Mouse (Mus musculus) intestine, embryonic 16.5 days (tissue): ENCODE measurements around the gene Tas2r131. TPM values are rescaled to one million over a fixed set of nuclear protein-coding genes. Genes with fewer than 3 reads are reported as not detected.
"Not testable (repeated sequence)": the region's sequence is repeated elsewhere in the genome, so short reads cannot be mapped to it uniquely, and the experiment has no call there.

Experiments used
- ATAC-seq: fragments of 200-750 bp; cut with Nextera tagmentation; 2 replicates; pipeline ENCODE4 v1.8.0; 2017; ENCODE audit warnings: moderate TSS enrichment, moderate library complexity
- H3K27ac ChIP-seq: fragments of 300-500 bp; sonication (generic); 2 replicates; pipeline ENCODE4 v1.5.1; 2014; ENCODE audit warnings: mild to moderate bottlenecking, low read length
- H3K27me3 ChIP-seq: fragments of 300-500 bp; sonication (generic); replicated peaks from 2 replicates; pipeline ENCODE4 v1.6.1; 2014; ENCODE audit warnings: low read length, control low read depth, mixed read lengths; ENCODE audit not compliant: control insufficient read depth, insufficient read depth
- H3K36me3 ChIP-seq: fragments of 300-500 bp; sonication (generic); 2 replicates; pipeline ENCODE4 v1.6.1; 2014; ENCODE audit warnings: low read length, control low read depth; ENCODE audit not compliant: control insufficient read depth, insufficient read depth
- H3K4me1 ChIP-seq: fragments of 300-500 bp; sonication (generic); 2 replicates; pipeline ENCODE4 v1.6.1; 2014; ENCODE audit warnings: low read length, control low read depth, mixed read lengths; ENCODE audit not compliant: control insufficient read depth, insufficient read depth
- H3K4me2 ChIP-seq: fragments of 300-500 bp; sonication (generic); 2 replicates; pipeline ENCODE4 v1.6.1; 2014; ENCODE audit warnings: low read depth, low read length, control low read depth
- H3K4me3 ChIP-seq: fragments of 300-500 bp; sonication (generic); 2 replicates; pipeline ENCODE4 v1.5.1; 2014; ENCODE audit warnings: mild to moderate bottlenecking, low read length
- H3K9ac ChIP-seq: fragments of 300-500 bp; sonication (generic); 2 replicates; pipeline ENCODE4 v1.6.1; 2014; ENCODE audit warnings: low read depth, low read length
- H3K9me3 ChIP-seq: fragments of 300-500 bp; sonication (generic); 2 replicates; pipeline ENCODE4 v1.6.1; 2016; ENCODE audit warnings: low read length, control low read depth; ENCODE audit not compliant: control insufficient read depth
- WGBS: fragments of 180-500 bp; shearing (Covaris S2); extraction: QIAGEN DNeasy Blood & Tissue Kit; methylation state at CpG from one replicate; pipeline ENCODE4 v1.1.7; 2014; 5-methylcytosine and 5-hydroxymethylcytosine counted together
- polyA plus RNA-seq: library from polyadenylated mRNA; unstranded; fragments of >200 nt; fragmentation: Nextera tagmentation; extraction: Ambion mirVana; gene quantifications from 2 replicates; pipeline ENCODE4 v1.2.1, GENCODE M21; 2015

Gene Tas2r131
- polyA plus RNA-seq = not detected in 2 replicates

- Histone ChIP-seq H3K9ac (no peak within 1 kb of the TSS), H3K36me3 (no peaks in the 10 kb centered on the region), H3K4me1 (no peaks in the 10 kb centered on the region), H3K27me3 (no peaks in the 10 kb centered on the region), H3K4me2 (no peak within 1 kb of the TSS), H3K9me3 (no peaks in the 10 kb centered on the region), H3K27ac (no peak within 1 kb of the TSS), H3K4me3 (no peak within 1 kb of the TSS)
- 73% methylated on average over 1 of the region's 1 CpGs for WGBS
- ATAC-seq = no peak
Measured at GRCm38 (mm10) chr6:132957819-132958218, at the start of gene Tas2r131. Gene Tas2r131, minus strand, starts transcription at chr6:132957919.

GRCm38 (mm10) chr6:132980865-132981264, 23.1 kb upstream of the Tas2r131 start, which contains the start of gene Tas2r109:
Gene Tas2r109, minus strand, starts transcription at chr6:132980965.
- Histone ChIP-seq H3K36me3 (no peaks in the 10 kb centered on the region), H3K9ac (no peak within 1 kb of the TSS), H3K27ac (no peak within 1 kb of the TSS), H3K27me3 (no peaks in the 10 kb centered on the region), H3K9me3 (no peaks in the 10 kb centered on the region), H3K4me1 (no peaks in the 10 kb centered on the region), H3K4me3 (no peak within 1 kb of the TSS), H3K4me2 (no peak within 1 kb of the TSS)
- no peak for ATAC-seq
- WGBS = 73% methylated on average over 2 of the region's 2 CpGs

- H3K36me3 ChIP-seq = no peaks in the 10 kb centered on the region
- H3K27me3 ChIP-seq = no peaks in the 10 kb centered on the region
- ATAC-seq = no peak
- H3K9me3 ChIP-seq = no peaks in the 10 kb centered on the region
- H3K4me2 ChIP-seq = no peak within 1 kb of the TSS
- H3K4me3 ChIP-seq = no peak within 1 kb of the TSS
- H3K9ac ChIP-seq = no peak within 1 kb of the TSS
- H3K27ac ChIP-seq = no peak within 1 kb of the TSS
- WGBS = 77% methylated on average over 2 of the region's 2 CpGs
- H3K4me1 ChIP-seq = no peaks in the 10 kb centered on the region
Measured at GRCm38 (mm10) chr6:132950802-132951201, 6.9 kb downstream of the Tas2r131 start, which contains the start of gene Tas2r129. Gene Tas2r129, plus strand, starts transcription at chr6:132951102.

- not testable (repeated sequence) for H3K27me3 ChIP-seq, H3K9me3 ChIP-seq, H3K27ac ChIP-seq, H3K9ac ChIP-seq, H3K36me3 ChIP-seq, ATAC-seq, H3K4me1 ChIP-seq, H3K4me2 ChIP-seq, H3K4me3 ChIP-seq
Measured at GRCm38 (mm10) chr6:132941376-132941775, 16.3 kb downstream of the Tas2r131 start.

GRCm38 (mm10) chr6:132909351-132909750, 48.4 kb downstream of the Tas2r131 start, which contains the start of gene Tas2r125:
Gene Tas2r125, plus strand, starts transcription at chr6:132909651.
- Histone ChIP-seq H3K9ac (no peak within 1 kb of the TSS), H3K4me1 (no peaks in the 10 kb centered on the region), H3K9me3 (no peaks in the 10 kb centered on the region), H3K4me3 (no peak within 1 kb of the TSS), H3K27me3 (no peaks in the 10 kb centered on the region), H3K36me3 (no peaks in the 10 kb centered on the region), H3K4me2 (no peak within 1 kb of the TSS), H3K27ac (no peak within 1 kb of the TSS)
- no peak for ATAC-seq
- 81% methylated on average over 3 of the region's 3 CpGs for WGBS

Other genes with a start within 250 kb of the Tas2r131 start
- not detected in 2 replicates for gene Tas2r122, start 246.0 kb downstream of the Tas2r131 start, polyA plus RNA-seq
- not detected in 2 replicates for gene Tas2r115, start 219.9 kb downstream of the Tas2r131 start, polyA plus RNA-seq
- not detected in 2 replicates for gene Tas2r124, start 203.2 kb downstream of the Tas2r131 start, polyA plus RNA-seq
- not detected in 2 replicates for gene Tas2r102, start 195.8 kb downstream of the Tas2r131 start, polyA plus RNA-seq
- not detected in 2 replicates for gene Tas2r136, start 179.8 kb downstream of the Tas2r131 start, polyA plus RNA-seq
- not detected in 2 replicates for gene Tas2r117, start 155.1 kb downstream of the Tas2r131 start, polyA plus RNA-seq
- gene Tas2r123, start 110.8 kb downstream of the Tas2r131 start, polyA plus RNA-seq = not detected in 2 replicates
- gene Tas2r116, start 102.5 kb downstream of the Tas2r131 start, polyA plus RNA-seq = not detected in 2 replicates
- not detected in 2 replicates for gene Tas2r110, start 89.9 kb downstream of the Tas2r131 start, polyA plus RNA-seq
- not detected in 2 replicates for gene Tas2r113, start 64.9 kb downstream of the Tas2r131 start, polyA plus RNA-seq
- not detected in 2 replicates for gene Tas2r125, start 48.3 kb downstream of the Tas2r131 start, polyA plus RNA-seq
- gene Tas2r129, start 6.8 kb downstream of the Tas2r131 start, polyA plus RNA-seq = not detected in 2 replicates
- not detected in 2 replicates for gene Tas2r109, start 23.0 kb upstream of the Tas2r131 start, polyA plus RNA-seq
- not detected in 2 replicates for gene Tas2r103, start 79.2 kb upstream of the Tas2r131 start, polyA plus RNA-seq
- not detected in 2 replicates for gene Tas2r140, start 97.9 kb upstream of the Tas2r131 start, polyA plus RNA-seq
- gene Smim10l1, start 147.0 kb upstream of the Tas2r131 start, polyA plus RNA-seq = 71.6 and 76.4 TPM in 2 replicates